Mouse (Mus musculus): ENCODE results near the gene Eid1. TPM values are rescaled to one million over a fixed set of nuclear protein-coding genes. Genes with fewer than 3 reads are reported as not detected.

Gene Eid1
- polyA plus RNA-seq, 1 experiment, result 16.5 TPM

DNA sequence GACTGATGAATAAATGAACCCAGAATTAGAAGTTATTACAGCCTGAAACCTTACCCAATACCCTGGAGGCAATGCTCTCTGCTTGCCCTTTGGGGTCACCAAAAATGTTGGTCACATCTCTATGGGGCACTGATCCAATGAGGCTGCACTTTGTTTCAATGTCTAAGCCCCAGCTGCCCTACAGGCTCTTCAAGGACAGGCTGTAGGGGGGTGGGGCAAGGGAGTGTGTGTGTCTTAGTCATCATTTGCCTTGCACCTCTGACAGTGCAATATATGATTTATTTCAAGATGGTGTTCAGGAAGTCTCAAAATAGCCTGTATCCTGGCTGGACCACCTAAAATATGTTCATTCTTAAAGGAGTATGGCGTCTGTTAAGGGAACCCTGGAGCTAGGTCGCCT is 28.7 kb downstream of the Eid1 start:
- Histone ChIP-seq H3K79me3 (ENCODE audit: low read depth) (no peaks in the 10 kb centered on the region), H3K36me3 (ENCODE audit: control insufficient read depth, insufficient read depth) (no peaks in the 10 kb centered on the region), H3K79me2 (ENCODE audit: control insufficient read depth, insufficient read depth) (no peaks in the 10 kb centered on the region), H3K4me3 (ENCODE audit: insufficient read depth, poor library complexity, severe bottlenecking) (no peak overlapping the region), H3ac (ENCODE audit: control insufficient read depth, insufficient read length, low read depth) (no peak overlapping the region), H3K27me3 (ENCODE audit: control insufficient read depth, insufficient read depth, insufficient read length) (no peaks in the 10 kb centered on the region)
- no peak for TF ChIP-seq MYOD1 (IDR thresholded peaks at IDR 0.05; ENCODE audit: control insufficient read depth, insufficient read length, low read depth)
- no peak for TF ChIP-seq CTCF (IDR thresholded peaks at IDR 0.05; ENCODE audit: control insufficient read depth, insufficient read depth, insufficient read length)
- no peak for TF ChIP-seq USF1 (IDR thresholded peaks at IDR 0.05; ENCODE audit: low read depth)
- no peak for TF ChIP-seq FOSL1 (IDR thresholded peaks at IDR 0.05; ENCODE audit: insufficient read depth, low read length, poor library complexity, severe bottlenecking)
- TF ChIP-seq MYOG (IDR thresholded peaks at IDR 0.05; ENCODE audit: control insufficient read depth, extremely low read depth, insufficient read length), result no peak
- no peak for TF ChIP-seq CEBPB (IDR thresholded peaks at IDR 0.05; ENCODE audit: low read depth)
- no peak for TF ChIP-seq MAX (IDR thresholded peaks at IDR 0.05)

DNA sequence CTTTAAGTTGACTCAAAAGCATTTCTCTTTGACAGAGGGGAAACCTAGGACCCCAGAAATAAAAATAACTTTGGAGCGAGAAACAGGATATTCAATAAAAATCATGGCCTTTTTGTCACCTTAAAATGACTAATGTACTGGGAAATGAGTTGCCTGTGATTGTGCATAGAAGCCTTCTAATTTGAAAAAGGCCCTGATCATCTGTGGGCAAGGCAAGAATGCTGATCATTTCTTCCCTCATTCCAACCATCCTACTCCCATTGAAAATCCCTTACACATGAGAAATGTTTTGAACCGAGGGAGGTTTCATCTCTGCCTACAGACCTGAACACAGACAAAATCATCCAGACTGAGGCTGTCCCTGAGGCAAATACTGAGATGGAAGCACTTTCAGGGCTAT is 30.0 kb downstream of the Eid1 start:
- TF ChIP-seq USF1 (IDR thresholded peaks at IDR 0.05; ENCODE audit: low read depth) (no peak), MYOG (IDR thresholded peaks at IDR 0.05; ENCODE audit: control insufficient read depth, extremely low read depth, insufficient read length) (no peak), MYOD1 (IDR thresholded peaks at IDR 0.05; ENCODE audit: control insufficient read depth, insufficient read length, low read depth) (no peak), CEBPB (IDR thresholded peaks at IDR 0.05; ENCODE audit: low read depth) (no peak), CTCF (IDR thresholded peaks at IDR 0.05; ENCODE audit: control insufficient read depth, insufficient read depth, insufficient read length) (no peak), FOSL1 (IDR thresholded peaks at IDR 0.05; ENCODE audit: insufficient read depth, low read length, poor library complexity, severe bottlenecking) (no peak), MAX (IDR thresholded peaks at IDR 0.05) (no peak)
- H3K79me3 ChIP-seq (ENCODE audit: low read depth), result no peaks in the 10 kb centered on the region
- H3K27me3 ChIP-seq (ENCODE audit: control insufficient read depth, insufficient read depth, insufficient read length), result no peaks in the 10 kb centered on the region
- H3ac ChIP-seq (ENCODE audit: control insufficient read depth, insufficient read length, low read depth), result no peak overlapping the region
- H3K79me2 ChIP-seq (ENCODE audit: control insufficient read depth, insufficient read depth), result no peaks in the 10 kb centered on the region
- H3K36me3 ChIP-seq (ENCODE audit: control insufficient read depth, insufficient read depth), result no peaks in the 10 kb centered on the region
- no peak overlapping the region for H3K4me3 ChIP-seq (ENCODE audit: insufficient read depth, poor library complexity, severe bottlenecking)

GRCm38 (mm10) chr2:125704907-125705631 is 32.2 kb downstream of the Eid1 start:
- TF ChIP-seq MYOD1 (IDR thresholded peaks at IDR 0.05; ENCODE audit: control insufficient read depth, insufficient read length, low read depth), result no peak
- no peak for TF ChIP-seq USF1 (IDR thresholded peaks at IDR 0.05; ENCODE audit: low read depth)
- TF ChIP-seq CEBPB (IDR thresholded peaks at IDR 0.05; ENCODE audit: low read depth), result no peak
- Histone ChIP-seq H3K36me3 (ENCODE audit: control insufficient read depth, insufficient read depth) (no peaks in the 10 kb centered on the region), H3ac (ENCODE audit: control insufficient read depth, insufficient read length, low read depth) (no peak overlapping the region), H3K27me3 (ENCODE audit: control insufficient read depth, insufficient read depth, insufficient read length) (no peaks in the 10 kb centered on the region), H3K4me3 (ENCODE audit: insufficient read depth, poor library complexity, severe bottlenecking) (no peak overlapping the region), H3K79me3 (ENCODE audit: low read depth) (no peaks in the 10 kb centered on the region), H3K79me2 (ENCODE audit: control insufficient read depth, insufficient read depth) (no peaks in the 10 kb centered on the region)

- TF ChIP-seq MYOG (IDR thresholded peaks at IDR 0.05; ENCODE audit: control insufficient read depth, extremely low read depth, insufficient read length), result no peak
- TF ChIP-seq FOSL1 (IDR thresholded peaks at IDR 0.05; ENCODE audit: insufficient read depth, low read length, poor library complexity, severe bottlenecking), result no peak
- no peak for TF ChIP-seq MYOD1 (IDR thresholded peaks at IDR 0.05; ENCODE audit: control insufficient read depth, insufficient read length, low read depth)
- TF ChIP-seq USF1 (IDR thresholded peaks at IDR 0.05; ENCODE audit: low read depth), result no peak
- TF ChIP-seq MAX (IDR thresholded peaks at IDR 0.05), result no peak
- TF ChIP-seq CTCF (IDR thresholded peaks at IDR 0.05; ENCODE audit: control insufficient read depth, insufficient read depth, insufficient read length), result no peak
- no peak for TF ChIP-seq CEBPB (IDR thresholded peaks at IDR 0.05; ENCODE audit: low read depth)
- H3K27me3 ChIP-seq (ENCODE audit: control insufficient read depth, insufficient read depth, insufficient read length), result no peaks in the 10 kb centered on the region
- no peaks in the 10 kb centered on the region for H3K79me3 ChIP-seq (ENCODE audit: low read depth)
- H3K36me3 ChIP-seq (ENCODE audit: control insufficient read depth, insufficient read depth), result no peaks in the 10 kb centered on the region
- H3ac ChIP-seq (ENCODE audit: control insufficient read depth, insufficient read length, low read depth), result no peak overlapping the region
- H3K79me2 ChIP-seq (ENCODE audit: control insufficient read depth, insufficient read depth), result no peaks in the 10 kb centered on the region
- H3K4me3 ChIP-seq (ENCODE audit: insufficient read depth, poor library complexity, severe bottlenecking), result no peak overlapping the region
Observed at GRCm38 (mm10) chr2:125706510-125706921, 33.6 kb downstream of the Eid1 start.

- Histone ChIP-seq H3K4me3 (ENCODE audit: insufficient read depth, poor library complexity, severe bottlenecking) (no peak overlapping the region), H3K36me3 (ENCODE audit: control insufficient read depth, insufficient read depth) (no peaks in the 10 kb centered on the region), H3K27me3 (ENCODE audit: control insufficient read depth, insufficient read depth, insufficient read length) (no peaks in the 10 kb centered on the region), H3K79me3 (ENCODE audit: low read depth) (no peaks in the 10 kb centered on the region), H3ac (ENCODE audit: control insufficient read depth, insufficient read length, low read depth) (no peak overlapping the region), H3K79me2 (ENCODE audit: control insufficient read depth, insufficient read depth) (no peaks in the 10 kb centered on the region)
- no peak for TF ChIP-seq MYOG (IDR thresholded peaks at IDR 0.05; ENCODE audit: control insufficient read depth, extremely low read depth, insufficient read length)
- TF ChIP-seq FOSL1 (IDR thresholded peaks at IDR 0.05; ENCODE audit: insufficient read depth, low read length, poor library complexity, severe bottlenecking), result no peak
- TF ChIP-seq CTCF (IDR thresholded peaks at IDR 0.05; ENCODE audit: control insufficient read depth, insufficient read depth, insufficient read length), result no peak
- no peak for TF ChIP-seq CEBPB (IDR thresholded peaks at IDR 0.05; ENCODE audit: low read depth)
Observed at GRCm38 (mm10) chr2:125716599-125716998, 43.7 kb downstream of the Eid1 start.

DNA sequence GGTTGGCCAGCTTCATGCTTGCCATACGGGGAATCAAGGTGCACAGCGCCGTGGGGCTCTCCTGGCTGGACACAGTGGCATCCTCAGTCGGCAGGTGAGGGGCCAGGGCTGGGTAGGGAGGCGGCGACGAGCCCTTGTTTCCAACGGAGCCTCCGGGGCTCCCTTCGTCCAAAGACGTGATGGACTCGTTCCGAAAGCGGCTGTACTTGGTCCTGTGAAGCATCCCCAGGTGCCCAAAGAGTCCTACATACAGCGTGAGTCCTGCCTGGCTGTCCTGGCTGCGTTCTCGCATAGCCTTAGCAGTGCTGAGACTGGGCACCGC is 50.2 kb downstream of the Eid1 start:
- Histone ChIP-seq H3K36me3 (ENCODE audit: control insufficient read depth, insufficient read depth) (no peaks in the 10 kb centered on the region), H3K79me3 (ENCODE audit: low read depth) (no peaks in the 10 kb centered on the region), H3K79me2 (ENCODE audit: control insufficient read depth, insufficient read depth) (no peaks in the 10 kb centered on the region), H3K27me3 (ENCODE audit: control insufficient read depth, insufficient read depth, insufficient read length) (no peaks in the 10 kb centered on the region), H3ac (ENCODE audit: control insufficient read depth, insufficient read length, low read depth) (peak overlapping the region; percentile 76), H3K4me3 (ENCODE audit: insufficient read depth, poor library complexity, severe bottlenecking) (peak overlapping the region; percentile 27)
- TF ChIP-seq FOSL1 (IDR thresholded peaks at IDR 0.05; ENCODE audit: insufficient read depth, low read length, poor library complexity, severe bottlenecking) (no peak), MYOD1 (IDR thresholded peaks at IDR 0.05; ENCODE audit: control insufficient read depth, insufficient read length, low read depth) (no peak), MYOG (IDR thresholded peaks at IDR 0.05; ENCODE audit: control insufficient read depth, extremely low read depth, insufficient read length) (no peak), USF1 (IDR thresholded peaks at IDR 0.05; ENCODE audit: low read depth) (no peak), CEBPB (IDR thresholded peaks at IDR 0.05; ENCODE audit: low read depth) (no peak), MAX (IDR thresholded peaks at IDR 0.05) (no peak), CTCF (IDR thresholded peaks at IDR 0.05; ENCODE audit: control insufficient read depth, insufficient read depth, insufficient read length) (no peak)

Measured in C2C12 (cell line).